Mouse (Mus musculus): ENCODE results near the gene Flt3.

DNA sequence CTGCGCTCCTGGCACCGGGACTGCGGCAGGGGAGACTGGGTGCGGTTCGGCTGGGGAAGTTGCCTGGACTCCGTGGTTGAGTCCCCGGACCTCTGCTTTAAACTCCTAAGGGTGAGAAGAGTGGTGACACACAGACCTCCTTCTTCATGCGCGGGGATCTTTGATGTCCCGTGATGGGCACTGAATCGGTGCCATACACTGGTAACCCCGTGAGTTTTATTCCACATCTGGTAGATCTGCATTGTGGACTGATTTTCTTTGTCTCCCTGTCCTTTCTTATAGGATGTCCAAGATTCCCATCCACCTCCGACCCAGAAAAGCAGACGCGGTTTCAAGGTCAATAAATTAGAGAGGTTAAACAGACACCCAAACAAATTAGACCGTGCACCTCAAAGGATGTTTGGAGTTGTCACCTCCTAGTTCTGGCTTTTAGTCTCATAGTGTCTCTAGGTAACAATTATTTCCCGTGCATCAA lies 253 bp upstream of the Flt3 start:
- TF ChIP-seq CTCF (conservative IDR thresholded peaks at IDR 0.05; ENCODE audit: low read length) (no peak), POU5F1 (IDR thresholded peaks at IDR 0.05; ENCODE audit: borderline replicate concordance, low read length) (no peak), NANOG (IDR thresholded peaks at IDR 0.05; ENCODE audit: borderline replicate concordance, low read length) (no peak)

Measured in E14TG2a.4 (cell line).